Mouse (Mus musculus): ENCODE results near the gene Plekha7.

DNA sequence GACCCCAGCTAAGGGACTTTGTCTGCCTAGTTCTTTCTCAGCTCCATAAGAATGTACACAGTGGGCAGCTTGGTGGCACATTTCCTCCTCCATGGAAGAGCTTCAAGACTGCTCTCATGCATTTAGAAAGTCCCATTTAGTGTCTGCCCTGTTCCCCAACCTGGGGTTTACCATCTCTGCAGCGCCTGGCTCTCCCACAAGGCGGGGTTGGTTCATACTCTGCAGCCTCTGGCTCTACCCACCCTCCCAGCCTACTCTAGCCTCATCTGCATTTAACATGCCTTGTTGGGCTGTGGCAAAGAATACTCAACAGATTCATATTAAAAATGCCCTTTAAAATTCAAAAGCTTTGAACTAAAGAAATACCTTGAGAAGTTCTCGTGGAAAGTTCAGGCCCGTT lies 187.4 kb downstream of the Plekha7 start:
- TF ChIP-seq POLR2A (IDR thresholded peaks at IDR 0.05; ENCODE audit: borderline replicate concordance, extremely low read depth, low read depth, low read length) (no peak), CTCF (IDR thresholded peaks at IDR 0.05; ENCODE audit: insufficient read depth, low read length) (no peak)

Data from lung, adult 2 months (tissue).